In genomic region chr8:86642682-86643081, GRCm38 (mm10) we compare ENCODE assay signal across 22 mouse cellular contexts. TPM values are rescaled to one million over a fixed set of nuclear protein-coding genes. Genes with fewer than 3 reads are reported as not detected.
DNase-seq lines count a peak whose midpoint lies in the region; ATAC-seq and TF ChIP-seq lines count a peak whose summit lies in the region.
"Had no signal": no experiment of that assay in that cellular context is flagged by ENCODE, and none has a peak within 500 bp of the region (broad histone marks: within the 10 kb centered on the region; RNA-seq: fewer than 3 reads in every experiment).

No protein-coding gene starts in this region.

- TF ChIP-seq CTCF in heart, adult 2 months (IDR thresholded peaks at IDR 0.05), result peak; percentile 52
- peak; percentile 22; the same call in 1 of the 2 replicates for TF ChIP-seq CTCF in liver, postnatal 0 days (IDR thresholded peaks at IDR 0.05; ENCODE audit: low read depth)
- peak; percentile 50; the same call in 1 of the 2 replicates for TF ChIP-seq CTCF in cortical plate, adult 2 months (IDR thresholded peaks at IDR 0.05; ENCODE audit: extremely low read depth, insufficient read depth, low read length)

- ATAC-seq in CD4-positive, CD25-positive, alpha-beta regulatory T cell, adult 4 months, result no peak
- no peak for ATAC-seq in liver, postnatal 0 days

- no peaks in the 10 kb centered on the region; the same call in 1 of the 2 replicates for H3K79me2 ChIP-seq in heart, adult 2 months (replicated peaks; ENCODE audit: control insufficient read depth, insufficient read depth, low read length)

- H3K9me3 ChIP-seq in liver, postnatal 0 days (ENCODE audit: low read length), result no peaks in the 10 kb centered on the region
- H3K9me3 ChIP-seq: embryonic facial prominence, embryonic 12.5 days; hindbrain, embryonic 13.5 days; kidney, embryonic 15.5 days; liver, embryonic 15.5 days; neural tube, embryonic 12.5 days had no signal

- H3K4me3 ChIP-seq in heart, adult 2 months, result no peak overlapping the region
- no peak overlapping the region for H3K4me3 ChIP-seq in liver, postnatal 0 days (ENCODE audit: low read depth, low read length)
- no peak overlapping the region for H3K4me3 ChIP-seq in cortical plate, adult 2 months (ENCODE audit: insufficient read depth, low read length)
- H3K4me3 ChIP-seq: embryonic facial prominence, embryonic 12.5 days; erythroblast, embryonic 14.5 days; hindbrain, embryonic 13.5 days; kidney, embryonic 15.5 days; liver, embryonic 15.5 days; neural tube, embryonic 12.5 days had no signal

- no peak overlapping the region for H3K9ac ChIP-seq in heart, adult 2 months (ENCODE audit: low read depth, low read length)
- H3K9ac ChIP-seq in liver, postnatal 0 days (replicated peaks), result no peak overlapping the region
- H3K9ac ChIP-seq: embryonic facial prominence, embryonic 12.5 days; hindbrain, embryonic 13.5 days; kidney, embryonic 15.5 days; liver, embryonic 15.5 days; neural tube, embryonic 12.5 days had no signal

- no peaks in the 10 kb centered on the region for H3K4me1 ChIP-seq in heart, adult 2 months (ENCODE audit: control insufficient read depth, insufficient read depth, low read length)
- no peaks in the 10 kb centered on the region for H3K4me1 ChIP-seq in liver, postnatal 0 days (ENCODE audit: insufficient read depth)
- H3K4me1 ChIP-seq in cortical plate, adult 2 months (ENCODE audit: control insufficient read depth, insufficient read depth, low read length), result peaks cover 1% of the 10 kb centered on the region; the same call in 1 of the 2 replicates
- H3K4me1 ChIP-seq: embryonic facial prominence, embryonic 12.5 days; hindbrain, embryonic 13.5 days; kidney, embryonic 15.5 days; liver, embryonic 15.5 days; neural tube, embryonic 12.5 days had no signal

- no peak overlapping the region for H3K27ac ChIP-seq in heart, adult 2 months
- H3K27ac ChIP-seq in liver, postnatal 0 days (ENCODE audit: low read depth), result no peak overlapping the region
- no peak overlapping the region for H3K27ac ChIP-seq in cortical plate, adult 2 months (ENCODE audit: insufficient read depth, low read length)
- H3K27ac ChIP-seq: embryonic facial prominence, embryonic 12.5 days; hindbrain, embryonic 13.5 days; kidney, embryonic 15.5 days; liver, embryonic 15.5 days; neural tube, embryonic 12.5 days had no signal

- TF ChIP-seq EP300 in heart, adult 2 months (IDR thresholded peaks at IDR 0.05; ENCODE audit: insufficient read depth, low read depth, low read length), result no peak
- TF ChIP-seq EP300 in liver, postnatal 0 days (IDR thresholded peaks at IDR 0.05; ENCODE audit: low read depth), result no peak

- H3K4me2 ChIP-seq in liver, postnatal 0 days (ENCODE audit: low read depth, low read length), result no peak overlapping the region
- H3K4me2 ChIP-seq: embryonic facial prominence, embryonic 12.5 days; hindbrain, embryonic 13.5 days; kidney, embryonic 15.5 days; liver, embryonic 15.5 days; neural tube, embryonic 12.5 days had no signal

- DNase-seq in CD4-positive, CD25-positive, alpha-beta regulatory T cell, adult 2 months (ENCODE audit: low read depth, low spot score), result peak; percentile 8
- no peak for DNase-seq in heart, adult 2 months
- DNase-seq in heart, adult 9 months (ENCODE audit: low spot score in 2 of 2), result no peak
- no peak for DNase-seq in liver, postnatal 0 days
- no peak for DNase-seq in liver
- no peak for DNase-seq in spleen, postnatal 4 days (ENCODE audit: low spot score in 2 of 2)
- DNase-seq: adrenal gland, postnatal 25 days; cerebellum, adult 18-20 months; gastrocnemius, postnatal 14 days; heart, adult 18-20 months; lung, postnatal 36 days; right cerebral cortex, postnatal 4 days; thymus, postnatal 25 days had no signal

- no peaks in the 10 kb centered on the region for H3K27me3 ChIP-seq in heart, adult 2 months (ENCODE audit: control insufficient read depth, insufficient read depth, low read length)
- no peaks in the 10 kb centered on the region for H3K27me3 ChIP-seq in liver, postnatal 0 days (ENCODE audit: insufficient read depth, low read length)
- H3K27me3 ChIP-seq: CH12.LX; embryonic facial prominence, embryonic 12.5 days; hindbrain, embryonic 13.5 days; kidney, embryonic 15.5 days; liver, embryonic 15.5 days; neural tube, embryonic 12.5 days had no signal

- no peak for TF ChIP-seq POLR2A in heart, adult 2 months (IDR thresholded peaks at IDR 0.05; ENCODE audit: insufficient read depth, low read depth, low read length)
- no peak for TF ChIP-seq POLR2A in cortical plate, adult 2 months (IDR thresholded peaks at IDR 0.05; ENCODE audit: extremely low read depth, insufficient read depth, low read length)

- intact Hi-C loops in heart, adult 2 months (cut with DNase I), result no loop called here

- H3K36me3 ChIP-seq in heart, adult 2 months (ENCODE audit: control insufficient read depth, insufficient read depth, low read length), result peaks cover 4% of the 10 kb centered on the region
- H3K36me3 ChIP-seq in liver, postnatal 0 days (replicated peaks; ENCODE audit: insufficient read depth, low read length), result peaks cover 42% of the 10 kb centered on the region

- WGBS in heart, adult 2 months, result 81% methylated on average over 3 of the region's 3 CpGs
- 81% methylated on average over 3 of the region's 3 CpGs for WGBS in liver, postnatal 0 days (ENCODE audit: insufficient replicate concordance)

RNA-seq across cellular contexts. Expression of gene Lonp2, which starts 18.8 kb away (rescaled TPM):
- polyA plus RNA-seq in CD4-positive, CD25-positive, alpha-beta regulatory T cell, adult 4 months (2017; shearing (Covaris generic)), result 100 to 1,000 TPM in 1 of 2 experiments, 10 to 100 TPM in 1; 96.5 to 125 TPM
- total RNA-seq in heart, adult 2 months (2021), result 10 to 100 TPM; 69.9 to 81.5 TPM
- polyA plus RNA-seq in heart, adult 2 months (2012; rRNA removed), result 53.4 and 55.3 TPM in 2 replicates
- 76.2 and 77.8 TPM in 2 replicates for polyA plus RNA-seq in liver, postnatal 0 days (2015; fragmentation: Nextera tagmentation; extraction: Ambion mirVana)
- 51.6 and 53.1 TPM in 2 replicates for polyA plus RNA-seq in cortical plate, adult 2 months (2012; rRNA removed)
